ENCODE assay signal across 9 mouse cellular contexts in the genomic region with DNA sequence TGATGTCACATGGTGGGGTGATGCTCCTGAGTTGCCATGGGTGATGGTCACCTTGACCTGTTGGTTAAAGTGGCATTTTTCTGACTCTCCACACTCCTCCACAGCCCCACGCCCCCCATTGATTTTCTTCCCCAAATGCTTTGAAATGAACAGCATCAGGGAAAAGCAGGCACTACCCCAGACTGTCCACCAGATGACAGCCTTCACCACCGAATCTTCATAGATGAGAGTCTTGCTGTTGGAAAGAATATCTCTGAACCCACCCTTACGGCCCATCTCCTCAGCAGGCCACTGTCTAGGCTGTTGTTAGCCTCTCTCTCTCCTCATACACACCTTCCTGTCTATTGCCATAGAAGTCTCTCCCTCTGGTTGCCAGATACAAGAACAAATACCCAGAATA.
A peak's percentile ranks its signal among the peaks of the same experiment; 100 is the strongest.
DNase-seq lines count a peak whose midpoint lies in the region; ATAC-seq and TF ChIP-seq lines count a peak whose summit lies in the region.
"Had no signal": no experiment of that assay in that cellular context is flagged by ENCODE, and none has a peak within 500 bp of the region (broad histone marks: within the 10 kb centered on the region; RNA-seq: fewer than 3 reads in every experiment).

No protein-coding gene starts in this region.

- H3K27ac ChIP-seq in heart, postnatal 0 days (ENCODE audit: low read depth), result no peak overlapping the region
- H3K27ac ChIP-seq in forebrain, postnatal 0 days (ENCODE audit: low read depth, low read length), result no peak overlapping the region
- no peak overlapping the region for H3K27ac ChIP-seq in neural tube, embryonic 15.5 days (replicated peaks)
- H3K27ac ChIP-seq: neural tube, embryonic 12.5 days had no signal

- H3K4me3 ChIP-seq in heart, postnatal 0 days (ENCODE audit: low read depth, low read length), result no peak overlapping the region
- no peak overlapping the region for H3K4me3 ChIP-seq in forebrain, postnatal 0 days (ENCODE audit: low read depth, low read length)
- no peak overlapping the region for H3K4me3 ChIP-seq in neural tube, embryonic 15.5 days (replicated peaks)
- H3K4me3 ChIP-seq: neural tube, embryonic 12.5 days had no signal

- 22% methylated on average over 3 of the region's 3 CpGs for WGBS in heart, postnatal 0 days
- 29% methylated on average over 3 of the region's 3 CpGs for WGBS in forebrain, postnatal 0 days
- 28% methylated on average over 3 of the region's 3 CpGs for WGBS in neural tube, embryonic 15.5 days

- ATAC-seq in heart, postnatal 0 days (ENCODE audit: insufficient read depth, low read depth), result no peak
- ATAC-seq in forebrain, postnatal 0 days, result peak; percentile 77
- ATAC-seq in neural tube, embryonic 15.5 days (ENCODE audit: low FRiP score), result peak; percentile 61; the same call in 1 of the 2 replicates

- H3K9me3 ChIP-seq in heart, postnatal 0 days (replicated peaks; ENCODE audit: control insufficient read depth, low read length), result no peaks in the 10 kb centered on the region
- no peaks in the 10 kb centered on the region for H3K9me3 ChIP-seq in forebrain, postnatal 0 days (ENCODE audit: low read length)
- no peaks in the 10 kb centered on the region for H3K9me3 ChIP-seq in neural tube, embryonic 15.5 days (replicated peaks)
- H3K9me3 ChIP-seq: neural tube, embryonic 12.5 days had no signal

- H3K36me3 ChIP-seq in heart, postnatal 0 days (replicated peaks; ENCODE audit: control insufficient read depth, insufficient read depth, low read length), result no peaks in the 10 kb centered on the region
- no peaks in the 10 kb centered on the region for H3K36me3 ChIP-seq in forebrain, postnatal 0 days (ENCODE audit: insufficient read depth)
- H3K36me3 ChIP-seq in neural tube, embryonic 15.5 days, result no peaks in the 10 kb centered on the region
- H3K36me3 ChIP-seq: neural tube, embryonic 12.5 days had no signal

- H3K27me3 ChIP-seq in heart, postnatal 0 days (ENCODE audit: control insufficient read depth, insufficient read depth, low read length), result peaks cover 13% of the 10 kb centered on the region
- no peaks in the 10 kb centered on the region for H3K27me3 ChIP-seq in forebrain, postnatal 0 days (ENCODE audit: insufficient read depth, low read length)
- no peaks in the 10 kb centered on the region for H3K27me3 ChIP-seq in neural tube, embryonic 15.5 days (replicated peaks)

- peak; percentile 20 for DNase-seq in heart, postnatal 0 days (ENCODE audit: low spot score)
- DNase-seq in heart, adult 11 months, result no peak
- DNase-seq in ovary, postnatal 36 days (ENCODE audit: low spot score), result peak; percentile 30
- no peak for DNase-seq in ovary, postnatal 10 days (ENCODE audit: low spot score)
- peak; percentile 32 for DNase-seq in adrenal gland, adult 2 months
- peak; percentile 78 for DNase-seq in forebrain, postnatal 0 days
- DNase-seq in left cerebral cortex, postnatal 36 days (ENCODE audit: low spot score in 2 of 2), result no peak

- TF ChIP-seq EP300 in heart, postnatal 0 days (IDR thresholded peaks at IDR 0.05; ENCODE audit: low read depth), result no peak

- H3K4me1 ChIP-seq in heart, postnatal 0 days (ENCODE audit: control insufficient read depth, insufficient read depth), result no peaks in the 10 kb centered on the region
- H3K4me1 ChIP-seq in forebrain, postnatal 0 days (ENCODE audit: insufficient read depth), result 0 out of 2 replicates have a peak, but pooled peaks cover 3% of the 10 kb centered on the region
- peaks cover 8% of the 10 kb centered on the region; the same call in 1 of the 2 replicates for H3K4me1 ChIP-seq in neural tube, embryonic 15.5 days

- H3K4me2 ChIP-seq in heart, postnatal 0 days (ENCODE audit: low read depth, low read length), result no peak overlapping the region
- no peak overlapping the region for H3K4me2 ChIP-seq in forebrain, postnatal 0 days (ENCODE audit: low read depth)
- H3K4me2 ChIP-seq in neural tube, embryonic 15.5 days, result no peak overlapping the region
- H3K4me2 ChIP-seq: neural tube, embryonic 12.5 days had no signal

- H3K9ac ChIP-seq in heart, postnatal 0 days (replicated peaks; ENCODE audit: low read depth, low read length), result no peak overlapping the region
- no peak overlapping the region for H3K9ac ChIP-seq in forebrain, postnatal 0 days
- H3K9ac ChIP-seq in neural tube, embryonic 15.5 days (replicated peaks), result no peak overlapping the region
- H3K9ac ChIP-seq: neural tube, embryonic 12.5 days had no signal

- peak; percentile 85 for TF ChIP-seq CTCF in heart, postnatal 0 days (IDR thresholded peaks at IDR 0.05; ENCODE audit: low read depth)
- TF ChIP-seq CTCF in forebrain, postnatal 0 days (IDR thresholded peaks at IDR 0.05; ENCODE audit: low read depth), result peak; percentile 98

- intact Hi-C loops in left cerebral cortex, postnatal 36 days (cut with DNase I), result no loop called here

Comparison
In these comparisons a context has a peak if more than half of its experiments do, and no peak if none do; other contexts are left out.
1. DNase-seq: peak in heart, postnatal 0 days (single experiment), ovary, postnatal 36 days (single experiment), adrenal gland, adult 2 months (single experiment) and forebrain, postnatal 0 days (single experiment); none in heart, adult 11 months (single experiment), ovary, postnatal 10 days (single experiment) and left cerebral cortex, postnatal 36 days (0 of 2).